Mouse (Mus musculus): Measurements from ENCODE around the gene I830077J02Rik. TPM values are rescaled to one million over a fixed set of nuclear protein-coding genes. Genes with fewer than 3 reads are reported as not detected.
"Not testable (repeated sequence)": the region's sequence is repeated elsewhere in the genome, so short reads cannot be mapped to it uniquely, and the experiment has no call there.

Gene I830077J02Rik
- polyA plus RNA-seq (2017; shearing (Covaris generic)): under 1 TPM; 0.51 to 0.61 TPM

DNA sequence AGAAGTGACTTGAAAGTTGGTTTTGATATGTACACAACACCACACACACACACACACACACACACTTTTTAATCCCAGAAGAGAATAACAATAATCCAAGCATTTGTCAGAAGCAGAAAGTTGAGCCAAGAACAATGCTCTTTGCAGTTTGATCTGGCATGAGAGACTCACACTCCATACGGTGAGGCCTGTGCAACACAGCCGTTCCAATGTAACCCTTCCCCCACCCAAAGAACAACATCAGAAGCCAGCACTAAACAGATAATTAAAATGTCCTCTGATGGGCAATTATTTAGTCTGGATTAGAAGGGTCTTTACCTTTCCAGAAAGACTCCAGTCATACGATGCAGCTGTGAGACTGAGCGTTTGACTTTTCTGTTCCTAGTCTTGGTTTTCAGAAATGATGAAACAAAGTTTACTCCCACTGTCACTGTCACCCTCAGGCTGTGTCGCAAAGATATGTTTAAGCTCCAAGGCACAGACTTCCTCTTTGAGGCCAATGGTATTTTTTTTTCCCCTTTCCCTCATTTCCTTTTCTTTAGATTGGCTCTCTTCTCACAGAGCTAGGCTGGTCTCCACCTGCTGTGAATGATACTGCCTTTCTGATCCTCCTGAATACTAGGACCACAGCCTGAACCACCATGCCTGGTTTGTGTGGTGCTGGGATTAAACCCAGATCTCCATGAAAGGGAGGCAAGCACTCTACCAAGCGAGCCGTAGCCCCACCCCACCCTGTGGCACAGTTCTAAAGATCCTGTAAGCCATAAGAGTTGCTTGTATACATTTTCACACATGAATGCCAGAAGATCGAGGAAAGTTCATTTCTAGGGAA is at the start of gene I830077J02Rik:
TSS of gene I830077J02Rik (minus strand) at position 425 of the 832 bp plus-strand sequence.
- ATAC-seq: no peak

DNA sequence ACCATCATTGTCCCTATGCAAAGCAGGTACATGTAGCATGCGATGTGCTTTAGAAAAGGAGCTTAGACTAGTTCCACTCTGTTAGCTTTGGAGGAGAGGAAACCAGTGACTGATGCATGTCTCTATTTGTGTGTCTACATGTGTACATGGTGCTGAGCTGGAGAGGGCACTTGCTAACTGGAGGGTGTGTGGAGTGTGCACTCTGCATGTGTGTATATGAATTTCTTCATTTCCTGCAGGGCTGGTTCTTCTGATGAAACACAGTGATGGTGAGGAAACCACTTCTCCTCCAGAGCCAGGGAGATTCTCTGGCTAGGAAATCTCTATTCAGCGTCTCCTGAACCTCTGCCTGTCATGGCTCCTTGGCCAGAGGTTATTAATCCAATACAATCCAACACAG is 41.7 kb upstream of the I830077J02Rik start:
- no peak for ATAC-seq

DNA sequence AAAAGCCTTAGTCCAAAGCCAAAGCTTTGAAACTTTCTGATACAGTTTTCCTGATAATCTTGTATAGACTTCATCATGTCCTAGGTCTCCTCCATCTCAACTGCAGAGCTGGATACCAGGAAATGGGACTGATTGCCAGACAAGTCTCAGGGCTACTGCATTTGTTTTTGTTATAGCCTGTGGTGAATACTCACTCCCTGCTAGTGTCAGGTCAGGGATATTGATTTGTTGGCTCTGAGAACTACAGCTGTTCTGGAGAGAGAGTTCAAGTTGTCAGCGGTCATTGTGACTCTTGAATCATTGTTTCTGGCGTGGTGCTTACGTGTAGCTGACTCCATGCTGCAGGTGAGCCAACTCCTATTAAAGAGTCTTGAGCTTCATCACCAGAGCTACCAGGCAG is 40.9 kb upstream of the I830077J02Rik start, which contains the start of gene Ovgp1:
TSS of gene Ovgp1 (plus strand) at position 301 of the 400 bp plus-strand sequence.
- ATAC-seq: no peak

DNA sequence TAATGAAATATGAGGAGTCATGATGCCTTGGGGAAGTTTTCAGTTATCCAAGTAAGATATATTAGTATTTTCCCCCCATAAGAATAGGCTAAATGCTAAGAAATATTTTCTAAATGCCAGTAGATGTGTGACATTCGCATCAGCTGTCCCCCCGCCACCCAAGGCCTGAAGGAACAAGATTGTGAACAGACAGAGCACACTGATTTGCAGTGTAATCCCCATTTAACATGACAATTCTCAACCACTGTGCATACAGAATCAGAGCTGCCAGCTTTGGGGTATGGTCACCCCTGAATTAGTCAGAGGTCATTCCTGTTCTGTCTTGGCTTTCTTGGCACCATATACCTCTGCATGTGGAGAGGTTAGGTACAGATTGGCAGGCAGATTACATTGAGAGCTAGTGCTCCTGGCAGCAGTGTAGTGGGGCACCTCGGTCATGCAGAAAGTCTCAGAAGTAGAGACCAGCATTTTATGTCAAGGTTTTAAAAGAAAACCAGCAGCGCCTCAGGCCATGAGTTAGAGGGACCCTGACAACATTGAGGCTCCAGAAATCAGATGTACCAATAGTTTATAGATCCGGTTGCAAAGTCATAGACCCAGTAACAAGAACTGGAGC is 39.5 kb upstream of the I830077J02Rik start:
- ATAC-seq: no peak

DNA sequence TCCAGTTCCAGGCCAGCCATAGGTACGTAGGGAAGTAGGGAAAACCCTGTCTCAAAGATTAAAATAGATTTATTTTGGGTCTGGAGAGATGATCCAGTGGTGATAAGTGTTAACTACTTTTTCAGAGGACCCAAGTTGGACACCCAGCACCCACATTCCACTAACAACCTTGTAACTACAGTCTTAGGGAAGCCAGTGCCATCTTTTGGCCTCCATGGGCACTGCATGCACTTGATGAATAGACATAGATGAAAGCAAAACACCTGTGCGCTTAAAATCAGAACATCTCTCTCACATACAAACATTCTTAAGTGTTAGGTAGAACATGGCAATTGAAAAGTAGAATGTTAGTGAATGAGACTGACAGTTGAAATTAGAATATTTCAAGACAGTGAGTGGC is 28.2 kb upstream of the I830077J02Rik start:
- no peak for ATAC-seq

DNA sequence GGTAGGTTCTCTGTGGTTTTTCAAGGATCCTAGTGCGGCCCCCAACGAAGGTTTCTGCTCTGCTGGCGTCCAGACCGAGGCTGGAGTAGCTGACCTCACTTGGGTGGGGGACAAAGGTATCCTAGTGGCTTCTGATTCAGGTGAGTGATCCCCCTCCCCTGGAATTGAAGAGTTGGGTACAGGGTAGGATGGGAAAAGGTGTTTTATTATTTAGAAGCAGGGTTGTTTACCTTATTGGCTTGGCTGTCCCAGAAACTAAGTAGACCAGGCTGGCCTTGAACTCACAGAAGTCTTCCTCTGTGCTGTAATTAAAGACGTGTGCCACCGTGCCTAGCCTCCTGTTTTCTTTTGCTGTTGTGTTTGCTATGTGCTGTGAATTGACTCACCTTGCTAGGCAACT is 27.5 kb upstream of the I830077J02Rik start, which contains the start of gene Atp5f1:
TSS of gene Atp5f1 (minus strand) at position 101 of the 400 bp plus-strand sequence.
- ATAC-seq: no peak

DNA sequence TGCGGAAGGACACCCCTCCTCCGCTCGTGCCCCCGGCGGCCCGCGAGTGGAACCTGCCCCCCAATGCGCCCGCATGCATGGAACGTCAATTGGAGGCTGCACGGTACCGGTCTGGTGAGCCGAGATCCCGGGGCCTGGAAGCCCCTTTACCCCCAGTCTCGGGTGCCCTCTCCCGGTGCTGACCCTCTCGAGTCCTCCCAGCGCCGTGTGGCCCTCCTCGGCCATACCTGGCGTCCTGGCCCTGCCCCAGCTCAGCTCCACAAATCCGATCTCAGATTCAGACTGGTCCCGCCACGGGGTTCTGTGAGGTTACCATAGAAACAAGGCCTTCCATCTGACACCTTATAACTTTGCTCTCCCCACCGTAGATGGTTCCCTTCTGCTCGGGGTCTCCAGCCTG is 27.1 kb upstream of the I830077J02Rik start:
- ATAC-seq: no peak

DNA sequence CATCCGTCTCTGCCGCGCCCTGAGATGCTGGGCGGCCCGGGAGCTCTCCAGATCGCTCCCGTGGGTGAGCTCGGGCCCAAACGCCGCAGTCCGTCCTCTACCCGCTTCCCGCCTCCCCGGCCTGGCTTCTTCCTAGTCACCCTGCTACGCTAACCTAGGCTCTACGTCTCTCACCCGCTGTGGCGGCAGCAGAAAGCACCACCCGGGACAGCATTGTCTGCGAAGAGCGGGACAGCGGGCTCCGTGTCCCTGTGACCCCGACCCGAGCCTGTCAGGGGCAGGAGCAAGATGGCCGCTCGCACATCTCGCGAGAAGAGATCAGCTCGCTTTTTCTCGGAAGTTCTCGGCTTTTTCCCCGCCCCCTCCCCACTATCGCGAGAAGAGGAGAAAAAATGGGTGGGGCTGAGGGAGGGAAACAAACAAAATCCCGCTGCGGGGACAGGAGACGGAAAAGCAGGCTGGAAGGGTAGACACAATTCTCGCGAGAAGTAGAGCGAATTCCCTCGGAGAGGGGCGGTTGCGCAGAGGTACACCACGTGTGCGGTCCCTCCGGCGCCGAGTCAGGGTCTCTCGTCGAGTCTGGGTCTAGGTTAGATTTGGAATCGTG is 26.6 kb upstream of the I830077J02Rik start, which contains the start of gene Wdr77:
TSS of gene Wdr77 (plus strand) at position 396 of the 607 bp plus-strand sequence.
- peak; percentile 91 for ATAC-seq

DNA sequence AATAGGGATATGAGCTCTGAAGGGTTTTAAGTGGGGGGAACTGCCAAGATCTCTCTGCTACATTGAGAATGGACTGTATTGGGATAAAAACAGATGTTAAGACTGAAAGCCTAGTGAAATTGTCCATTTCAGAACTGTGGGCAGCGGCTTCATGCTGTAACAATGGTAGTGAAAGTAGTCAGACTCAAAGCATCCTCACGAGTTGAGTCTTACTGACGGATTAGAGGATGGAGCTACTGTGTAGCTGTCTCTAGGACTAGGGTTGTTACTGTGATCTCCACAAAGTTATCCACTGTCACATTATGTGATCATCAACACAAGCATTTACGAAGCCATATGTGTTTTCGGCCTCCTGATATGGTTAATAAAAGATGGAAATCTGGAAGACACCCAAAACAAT is 25.7 kb upstream of the I830077J02Rik start:
- no peak for ATAC-seq

DNA sequence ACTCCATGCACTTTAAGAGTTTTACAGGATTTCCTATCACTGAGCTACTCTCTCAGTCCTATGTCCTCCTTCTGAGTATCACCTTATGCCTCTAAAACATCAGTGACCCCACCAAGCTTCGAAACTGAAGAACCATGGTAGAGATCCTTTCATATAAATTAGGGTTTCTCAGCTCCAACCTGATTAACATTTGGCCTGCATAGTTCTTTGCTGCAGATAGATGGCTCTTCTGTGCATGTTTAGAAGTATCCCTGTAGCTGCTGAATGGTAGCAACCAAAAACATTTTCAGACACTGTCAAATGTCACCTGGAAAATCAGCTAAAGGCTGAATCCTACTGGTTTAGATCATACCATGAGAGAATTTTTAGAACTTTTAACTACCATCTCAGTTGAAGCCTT is 24.8 kb upstream of the I830077J02Rik start:
- no peak for ATAC-seq

DNA sequence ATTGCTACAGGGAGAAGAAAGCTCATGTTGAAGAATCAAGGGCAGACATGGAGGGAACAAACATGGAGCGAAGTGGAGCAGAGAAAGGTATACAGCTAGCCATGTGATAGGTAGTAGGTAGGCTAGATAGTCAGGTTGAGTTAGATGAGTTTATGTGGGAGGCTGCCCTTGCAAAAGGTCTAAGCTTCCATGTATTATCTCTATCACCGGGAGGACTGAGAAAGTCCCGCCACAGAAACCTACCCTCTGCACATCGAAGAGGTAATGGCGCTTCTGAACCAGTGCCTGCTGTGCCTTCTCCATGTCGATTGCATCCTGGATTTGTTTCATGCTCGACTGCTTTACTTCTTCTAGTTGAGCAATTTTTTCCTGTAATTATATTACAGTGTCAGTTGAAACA is 18.9 kb upstream of the I830077J02Rik start:
- ATAC-seq: no peak

DNA sequence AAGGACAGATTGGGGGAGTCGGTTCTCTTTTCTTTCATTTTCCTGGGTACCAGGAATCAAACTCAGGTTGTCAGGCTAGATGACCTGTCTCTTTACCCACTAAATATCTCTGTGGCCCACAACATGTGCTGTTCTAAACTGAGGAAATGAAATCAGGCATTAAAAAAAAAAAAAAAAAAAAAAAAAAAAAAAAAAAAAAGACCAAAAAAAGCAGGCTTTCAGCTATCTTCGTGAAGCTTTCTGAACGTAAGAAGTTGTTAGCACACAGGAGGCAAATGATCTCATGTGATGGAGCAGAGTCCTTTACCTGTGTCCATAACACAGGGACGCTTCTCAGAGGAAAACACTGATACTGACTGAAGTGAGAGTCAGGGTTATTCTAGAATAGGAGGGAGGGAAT is 3.6 kb upstream of the I830077J02Rik start:
- ATAC-seq: no peak

DNA sequence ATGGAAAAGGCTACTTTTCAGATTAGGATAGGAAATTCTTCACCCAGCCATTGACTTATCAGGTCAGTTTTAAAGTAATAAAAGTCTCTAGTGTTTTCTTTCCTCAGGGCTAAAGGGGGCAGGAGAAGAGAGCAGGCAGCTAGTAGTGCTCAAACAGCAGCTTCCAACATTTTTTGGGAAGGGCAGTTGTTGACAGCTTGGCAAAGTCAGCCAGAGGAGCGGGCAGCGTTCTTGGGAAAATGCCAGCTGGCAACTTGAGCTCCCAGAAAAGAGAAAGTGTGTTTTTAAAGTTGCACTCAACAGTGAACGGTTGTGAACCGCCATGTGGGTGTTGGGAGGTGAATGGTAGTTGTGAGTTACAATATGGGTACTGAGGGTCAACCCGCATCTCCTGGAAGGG is 2.6 kb upstream of the I830077J02Rik start:
- ATAC-seq: no peak

DNA sequence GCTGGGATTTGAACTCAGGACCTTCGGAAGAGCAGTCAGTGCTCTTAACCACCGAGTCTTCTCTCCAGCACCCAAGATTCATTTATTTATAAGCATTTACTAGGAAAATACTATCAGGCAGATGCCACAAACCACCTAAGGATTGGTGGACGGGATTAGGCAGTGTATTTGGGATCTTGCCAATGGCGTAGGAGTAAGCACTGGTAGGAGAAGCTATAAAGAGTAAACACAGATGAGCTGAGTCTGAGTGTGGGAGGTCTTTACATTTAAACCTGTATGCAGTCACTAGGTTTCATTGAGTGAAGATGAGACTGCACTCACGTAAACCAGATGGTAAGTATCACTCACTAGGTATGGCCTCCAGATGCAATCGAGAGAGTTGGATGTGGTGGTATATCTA is 1.5 kb upstream of the I830077J02Rik start:
- ATAC-seq: no peak

DNA sequence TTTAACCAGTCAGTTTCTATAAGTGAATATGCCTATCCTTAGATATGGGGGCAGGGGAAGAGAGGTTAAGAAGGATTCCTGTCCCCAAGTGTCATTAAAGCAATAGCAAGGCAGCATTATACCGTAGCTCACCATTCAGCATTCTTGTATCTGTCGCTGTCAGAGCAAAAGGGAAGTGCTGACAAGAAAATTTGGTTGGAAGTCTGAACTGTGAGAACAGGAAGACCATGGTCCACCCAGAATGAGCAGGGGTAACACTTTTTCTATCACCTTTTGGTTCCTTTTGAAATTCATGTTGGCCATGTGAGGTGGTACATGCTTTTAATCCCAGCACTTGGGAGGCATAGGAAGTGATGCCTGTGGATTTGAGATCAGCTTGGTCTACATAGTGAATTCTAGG is 1.4 kb downstream of the I830077J02Rik start:
- ATAC-seq: no peak

DNA sequence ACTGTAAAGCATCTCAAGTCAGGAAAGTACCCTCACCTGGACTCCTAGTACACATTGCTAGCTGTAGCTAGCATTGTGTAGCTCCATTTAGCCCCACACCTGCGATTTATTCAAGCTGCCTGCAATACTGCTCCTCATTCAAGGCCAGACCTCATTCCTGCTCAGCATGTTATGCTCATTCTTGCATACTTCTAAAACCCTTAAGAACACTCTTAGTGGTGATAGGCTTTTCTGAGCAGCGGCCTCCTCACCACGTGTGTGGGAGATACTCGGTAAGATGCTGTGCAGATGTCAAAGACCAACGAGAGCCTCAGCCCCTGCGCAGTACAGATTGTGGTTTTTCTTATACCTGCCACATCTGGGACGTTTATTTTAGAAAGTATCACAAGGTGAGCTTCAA is 2.6 kb downstream of the I830077J02Rik start:
- no peak for ATAC-seq

DNA sequence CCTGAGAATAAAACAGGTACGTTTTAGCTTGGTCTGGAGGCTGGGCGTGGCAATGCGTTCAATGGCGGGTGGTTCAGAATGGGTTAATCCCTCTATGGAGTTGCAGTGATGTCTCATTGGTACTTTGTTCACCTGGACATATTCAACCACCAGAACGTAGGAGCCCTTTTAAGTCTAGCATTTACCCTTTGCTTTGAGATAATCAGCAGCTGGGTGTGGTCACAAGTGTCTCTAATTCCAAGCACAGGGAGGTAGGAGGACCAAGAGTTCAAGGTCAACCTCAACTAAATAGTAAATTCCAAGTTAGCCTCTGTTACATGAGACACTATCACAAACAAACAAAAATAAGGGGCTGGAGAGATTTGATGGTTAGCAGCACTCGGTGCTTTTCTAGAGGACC is 3.7 kb downstream of the I830077J02Rik start:
- no peak for ATAC-seq

DNA sequence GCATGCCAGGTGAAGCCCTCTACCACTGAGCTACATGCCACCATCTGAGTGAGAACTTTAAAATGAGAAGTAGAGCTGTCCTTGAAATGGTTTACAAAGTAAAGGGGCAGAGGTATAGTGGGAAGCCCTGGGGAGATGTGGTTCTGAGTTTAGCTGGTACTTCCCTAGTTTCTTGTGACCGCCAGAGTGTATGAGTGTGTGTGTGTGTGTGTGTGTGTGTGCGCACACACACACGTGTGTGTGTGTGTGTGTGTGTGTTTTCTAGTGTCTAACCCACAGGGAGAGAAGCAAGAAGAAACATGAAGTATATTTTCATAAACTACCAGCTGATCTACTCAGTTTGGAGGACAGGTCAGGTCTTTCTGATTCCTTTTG is 4.3 kb downstream of the I830077J02Rik start:
- no peak for ATAC-seq

DNA sequence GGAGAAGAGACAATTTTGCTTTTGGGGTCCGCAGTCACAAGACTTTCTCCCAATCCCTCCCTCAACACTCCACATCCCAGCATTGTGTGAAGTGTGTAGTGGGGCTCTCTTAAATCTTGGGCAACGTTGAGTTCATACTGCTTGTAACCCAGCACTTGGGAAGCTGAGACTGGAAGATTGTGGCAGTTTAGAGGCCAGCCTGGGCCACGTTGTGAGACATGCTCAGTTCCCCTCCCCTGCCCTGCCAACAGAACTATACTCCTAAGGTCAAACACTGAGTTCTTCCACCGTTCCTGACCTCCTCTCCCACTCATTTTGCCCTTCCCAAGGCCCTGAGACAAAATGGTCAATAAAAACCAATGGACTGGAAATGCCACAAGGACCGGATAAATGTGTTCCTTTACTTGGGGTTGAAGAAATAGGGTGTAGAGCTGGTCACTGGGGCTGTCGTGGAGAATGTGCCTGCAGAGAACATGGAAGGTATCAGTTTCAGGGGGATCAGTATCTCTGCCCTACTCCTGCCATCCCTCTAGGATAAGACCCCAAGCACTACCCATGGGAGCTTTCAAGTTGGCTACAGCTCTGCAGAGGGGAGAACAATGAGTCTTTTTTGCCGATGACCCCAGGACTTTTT is 4.8 kb downstream of the I830077J02Rik start:
- no peak for ATAC-seq

DNA sequence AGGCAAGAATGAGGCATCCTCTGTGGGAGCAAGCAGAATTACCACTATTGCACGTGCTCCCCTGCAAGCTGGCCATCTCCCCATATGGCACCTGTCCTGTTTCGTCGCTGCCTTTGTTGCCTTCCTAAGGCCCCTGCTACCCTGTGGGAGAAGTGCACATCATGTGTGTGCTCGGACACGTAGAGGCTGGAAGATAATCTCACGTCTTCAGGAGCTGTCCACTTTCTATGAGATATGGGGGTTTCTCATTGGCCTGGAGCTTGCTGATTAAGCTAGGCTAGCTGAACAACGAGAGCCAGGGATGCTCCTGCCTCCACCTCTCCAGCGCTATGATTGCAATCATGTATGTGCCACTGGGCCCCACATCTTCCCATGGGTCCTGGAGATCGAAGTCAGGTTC is 7.8 kb downstream of the I830077J02Rik start:
- ATAC-seq: no peak

DNA sequence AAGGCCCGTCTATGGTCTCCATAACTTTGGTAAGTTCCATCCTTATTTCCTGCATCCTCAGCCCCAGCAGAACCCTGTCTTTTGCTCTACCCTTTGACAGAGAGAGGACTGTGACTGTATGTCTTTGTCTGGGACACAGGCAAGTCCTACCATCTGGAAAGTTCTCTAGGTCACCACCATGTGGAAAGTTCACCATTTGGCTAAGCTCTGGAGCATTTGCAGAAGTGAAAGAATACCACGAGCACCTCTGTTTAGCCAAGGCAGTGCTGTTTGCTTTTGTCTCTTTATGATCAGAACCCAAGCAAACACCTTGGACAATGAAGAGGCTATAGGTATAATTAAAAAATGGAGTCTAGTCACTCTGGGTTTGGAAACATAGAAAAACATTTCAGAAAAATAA is 10.5 kb downstream of the I830077J02Rik start:
- ATAC-seq: no peak

DNA sequence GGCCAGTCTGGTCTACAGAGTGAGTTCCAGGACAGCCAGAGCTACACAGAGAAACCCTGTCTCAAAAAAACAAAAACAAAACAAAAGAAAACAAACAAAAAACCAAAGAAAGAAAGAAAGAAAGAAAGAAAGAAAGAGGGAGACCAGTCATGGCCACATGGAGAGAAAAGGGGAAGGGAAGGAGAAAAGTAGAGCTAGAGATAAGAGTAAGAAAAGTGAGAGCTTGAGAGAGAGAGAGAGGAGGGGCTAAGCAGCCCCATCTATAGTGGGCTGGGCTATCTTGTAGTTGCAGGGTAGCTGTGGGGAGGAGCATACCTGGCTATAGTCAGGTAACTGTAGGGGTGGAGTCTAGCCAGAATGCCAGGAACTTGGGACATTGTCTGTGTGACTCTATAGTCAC is 11.7 kb downstream of the I830077J02Rik start:
- not testable (repeated sequence) for ATAC-seq

DNA sequence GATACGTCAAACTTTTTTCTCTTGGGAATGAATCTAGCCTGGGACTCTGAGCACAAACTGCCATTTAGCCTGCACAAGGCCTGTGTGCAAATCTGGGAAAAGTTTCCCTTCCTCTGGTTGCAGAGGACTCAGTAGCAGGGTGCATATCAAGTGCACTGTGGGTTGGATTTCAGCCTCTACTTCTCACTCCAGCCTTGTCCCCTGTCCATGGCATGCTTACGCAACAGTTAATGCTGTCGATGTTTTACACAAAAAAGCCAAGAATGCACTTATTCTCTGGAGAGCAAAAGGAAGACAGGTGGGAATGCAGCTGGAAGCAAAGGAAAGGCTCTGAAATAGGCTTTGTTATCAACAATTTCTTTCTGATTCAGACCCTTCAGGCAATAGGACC is 14.1 kb downstream of the I830077J02Rik start:
- ATAC-seq: no peak

Measured in CD4-positive, CD25-positive, alpha-beta regulatory T cell, adult 4 months (primary cell).